Mouse (Mus musculus): ENCODE measurements around the gene Rpl11.
"Not testable (repeated sequence)": the region's sequence is repeated elsewhere in the genome, so short reads cannot be mapped to it uniquely, and the experiment has no call there.

The Rpl11 gene

DNA sequence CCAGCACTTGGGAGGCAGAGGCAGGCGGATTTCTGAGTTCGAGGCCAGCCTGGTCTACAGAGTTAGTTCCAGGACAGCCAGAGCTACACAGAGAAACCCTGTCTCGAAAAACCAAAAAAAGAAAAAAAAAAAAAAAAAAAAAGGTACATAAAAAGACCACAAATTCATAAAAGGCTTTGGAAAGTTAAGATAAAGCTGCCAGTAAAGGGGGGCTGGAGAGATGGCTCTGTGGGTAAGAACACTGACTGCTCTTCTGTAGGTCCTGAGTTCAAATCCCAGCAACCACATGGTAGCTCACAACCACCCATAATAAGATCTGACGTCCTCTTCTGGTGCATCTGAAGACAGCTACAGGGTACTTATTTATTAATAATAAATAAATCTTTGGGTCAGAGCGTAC, 73.0 kb downstream of the Rpl11 start:
- DNase-seq (ENCODE audit: low read depth, low spot score) = not testable (repeated sequence)
